Mouse (Mus musculus) stomach, embryonic 16.5 days (tissue): ENCODE results near the gene Pknox2. TPM values are rescaled to one million over a fixed set of nuclear protein-coding genes. Genes with fewer than 3 reads are reported as not detected.
A peak's percentile ranks its signal among the peaks of the same experiment; 100 is the strongest.

Source experiments
- ATAC-seq: fragments of 200-750 bp; cut with Nextera tagmentation; 2 replicates; pipeline ENCODE4 v1.8.0; 2017; ENCODE audit warnings: moderate number of reproducible peaks, moderate TSS enrichment; ENCODE audit not compliant: insufficient read depth, low FRiP score
- H3K27ac ChIP-seq: fragments of 300-500 bp; sonication (generic); 2 replicates; pipeline ENCODE4 v1.5.1; 2014; ENCODE audit warnings: low read length
- H3K27me3 ChIP-seq: fragments of 300-500 bp; sonication (generic); 2 replicates; pipeline ENCODE4 v1.6.1; 2014; ENCODE audit warnings: low read length, control low read depth, mixed read lengths; ENCODE audit not compliant: control insufficient read depth, insufficient read depth
- H3K36me3 ChIP-seq: fragments of 300-500 bp; sonication (generic); 2 replicates; pipeline ENCODE4 v1.6.1; 2014; ENCODE audit warnings: low read length; ENCODE audit not compliant: control insufficient read depth, insufficient read depth
- H3K4me1 ChIP-seq: fragments of 300-500 bp; sonication (generic); 2 replicates; pipeline ENCODE4 v1.6.1; 2014; ENCODE audit warnings: low read length, control low read depth, mixed read lengths; ENCODE audit not compliant: control insufficient read depth, insufficient read depth
- H3K4me2 ChIP-seq: fragments of 300-500 bp; sonication (generic); 2 replicates; pipeline ENCODE4 v1.6.1; 2014; ENCODE audit warnings: low read depth, low read length, mixed read lengths
- H3K4me3 ChIP-seq: fragments of 300-500 bp; sonication (generic); replicated peaks from 2 replicates; pipeline ENCODE4 v1.5.1; 2014; ENCODE audit warnings: mild to moderate bottlenecking, low read length
- H3K9ac ChIP-seq: fragments of 300-500 bp; sonication (generic); 2 replicates; pipeline ENCODE4 v1.6.1; 2014; ENCODE audit warnings: low read length
- H3K9me3 ChIP-seq: fragments of 300-500 bp; sonication (generic); replicated peaks from 2 replicates; pipeline ENCODE4 v1.6.1; 2016; ENCODE audit warnings: low read length, control low read depth; ENCODE audit not compliant: control insufficient read depth
- WGBS: fragments of 180-500 bp; shearing (Covaris S2); extraction: QIAGEN DNeasy Blood & Tissue Kit; methylation state at CpG from one replicate; pipeline ENCODE4 v1.1.7; 2014; 5-methylcytosine and 5-hydroxymethylcytosine counted together
- polyA plus RNA-seq: library from polyadenylated mRNA; unstranded; fragments of >200 nt; fragmentation: Nextera tagmentation; extraction: Ambion mirVana; gene quantifications from 2 replicates; pipeline ENCODE4 v1.2.1, GENCODE M21; 2015

The Pknox2 gene
- polyA plus RNA-seq, 1 experiment from 2014 or later = 10.2 TPM

DNA sequence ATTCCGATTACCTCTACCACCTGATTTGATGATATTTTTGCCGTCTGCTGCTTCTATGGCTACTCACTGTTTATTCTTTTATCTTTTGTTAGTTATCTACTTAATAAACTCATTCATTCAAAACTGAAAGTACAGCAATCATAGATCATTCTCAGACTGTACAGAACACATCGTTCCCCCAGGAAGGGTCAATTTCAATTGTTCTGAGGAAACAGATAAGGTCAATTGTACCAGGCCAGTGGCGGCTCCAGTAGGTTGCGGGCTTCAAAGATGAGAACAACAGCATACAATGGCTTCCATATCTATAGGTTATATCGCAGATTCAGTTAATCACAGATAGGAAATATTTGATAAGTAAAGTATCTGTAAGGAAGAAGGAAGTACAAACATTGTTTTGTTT, 66.9 kb downstream of the Pknox2 start:
- H3K27me3 ChIP-seq = no peaks in the 10 kb centered on the region
- no peak overlapping the region for H3K27ac ChIP-seq
- no peak overlapping the region for H3K9ac ChIP-seq
- no peak overlapping the region for H3K4me3 ChIP-seq
- H3K4me2 ChIP-seq = no peak overlapping the region
- no peaks in the 10 kb centered on the region for H3K36me3 ChIP-seq
- 79% methylated on average over 6 of the region's 6 CpGs for whole genome bisulfite sequencing
- peaks cover 6% of the 10 kb centered on the region for H3K4me1 ChIP-seq
- no peak for ATAC-seq
- H3K9me3 ChIP-seq = no peaks in the 10 kb centered on the region

DNA sequence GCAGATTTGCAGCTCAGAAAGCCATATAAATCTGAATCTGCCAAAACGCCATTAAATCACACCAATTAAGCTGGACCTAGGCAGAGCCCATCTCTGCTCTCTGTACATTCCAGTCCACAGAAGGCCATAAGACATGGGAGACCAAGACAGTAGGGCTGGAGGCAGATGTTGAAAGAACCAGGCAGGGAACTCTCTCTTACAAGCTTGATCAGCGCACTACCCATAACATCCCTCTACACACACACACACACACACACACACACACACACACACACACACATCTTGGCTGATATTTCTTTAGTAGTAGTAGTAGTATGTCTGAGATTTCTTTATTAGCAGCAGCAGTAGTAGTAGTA, 70.2 kb downstream of the Pknox2 start:
- Histone ChIP-seq H3K27ac (peak overlapping the region; percentile 37; the same call in 1 of the 2 replicates), H3K9ac (no peak overlapping the region; the same call in 1 of the 2 replicates), H3K4me3 (no peak overlapping the region), H3K4me1 (peaks cover 6% of the 10 kb centered on the region), H3K36me3 (no peaks in the 10 kb centered on the region), H3K4me2 (0 out of 2 replicates have a peak overlapping the region, but pooled peaks have one; percentile 17), H3K9me3 (no peaks in the 10 kb centered on the region), H3K27me3 (no peaks in the 10 kb centered on the region)
- no peak for ATAC-seq
- WGBS = 70% methylated on average over 2 of the region's 2 CpGs

GRCm38 (mm10) chr9:37076386-37077062, 70.7 kb downstream of the Pknox2 start:
- Histone ChIP-seq H3K9me3 (no peaks in the 10 kb centered on the region), H3K9ac (no peak overlapping the region; the same call in 1 of the 2 replicates)
- WGBS = 26% methylated on average over 15 of the region's 15 CpGs

GRCm38 (mm10) chr9:37075903-37076302, 71.3 kb downstream of the Pknox2 start:
- H3K27ac ChIP-seq = no peak overlapping the region
- 56% methylated on average over 4 of the region's 4 CpGs for WGBS
- no peak overlapping the region for H3K9ac ChIP-seq
- H3K4me3 ChIP-seq = no peak overlapping the region
- H3K4me1 ChIP-seq = peaks cover 6% of the 10 kb centered on the region
- H3K36me3 ChIP-seq = no peaks in the 10 kb centered on the region
- H3K4me2 ChIP-seq = no peak overlapping the region
- no peaks in the 10 kb centered on the region for H3K9me3 ChIP-seq
- ATAC-seq = no peak
- no peaks in the 10 kb centered on the region for H3K27me3 ChIP-seq

More at GRCm38 (mm10) chr9:37076386-37077062, 70.7 kb downstream of the Pknox2 start:
- Histone ChIP-seq H3K4me3 (no peak overlapping the region), H3K4me2 (peak overlapping the region; percentile 17; the same call in 1 of the 2 replicates), H3K27ac (peak overlapping the region; percentile 37; the same call in 1 of the 2 replicates), H3K27me3 (no peaks in the 10 kb centered on the region), H3K36me3 (no peaks in the 10 kb centered on the region), H3K4me1 (peaks cover 6% of the 10 kb centered on the region)
- ATAC-seq = no peak

DNA sequence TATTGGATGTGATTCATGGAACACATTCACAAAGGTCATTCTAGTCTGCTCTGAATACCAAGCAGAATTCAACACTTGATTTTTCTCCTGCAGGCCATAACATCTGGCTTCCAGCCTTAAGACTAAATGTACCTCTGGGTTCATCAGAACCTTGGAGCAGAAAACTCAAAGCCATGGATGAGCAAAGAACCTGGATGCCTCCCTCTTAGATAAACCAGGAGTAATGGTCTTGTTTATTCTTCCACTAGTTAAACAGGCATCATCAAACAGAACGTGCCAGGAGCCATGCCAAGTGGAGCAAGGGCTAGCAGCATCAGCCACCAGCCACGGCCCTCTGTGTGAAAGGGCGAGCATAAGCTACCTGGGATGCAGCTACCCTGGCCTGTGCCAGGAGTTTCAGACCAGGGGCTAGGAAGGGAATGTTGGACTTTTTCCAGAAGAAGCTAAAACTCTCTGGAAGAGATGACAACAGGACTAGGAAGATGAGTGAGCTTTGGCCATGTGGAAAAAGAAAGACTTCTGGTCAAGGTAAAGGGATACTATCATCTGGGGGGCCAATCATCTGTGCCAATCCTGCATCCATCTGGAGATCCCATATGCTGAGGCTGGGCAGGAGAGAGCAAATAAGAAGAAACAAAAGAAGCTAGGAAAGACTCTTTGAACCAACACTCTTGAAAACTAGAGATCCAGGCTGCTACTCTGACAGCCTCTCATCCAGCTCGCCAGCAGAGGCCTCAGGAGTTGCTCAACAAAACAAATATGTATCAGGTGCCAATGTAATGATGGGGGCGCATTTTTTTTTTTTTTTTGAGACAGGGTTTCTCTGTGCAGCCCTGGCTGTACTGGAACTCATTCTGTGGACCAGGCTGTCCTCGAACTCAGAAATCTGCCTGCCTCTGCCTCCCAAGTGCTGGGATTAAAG, 77.6 kb downstream of the Pknox2 start:
- WGBS = 72% methylated on average over 6 of the region's 6 CpGs
- Histone ChIP-seq H3K4me2 (no peak overlapping the region), H3K27ac (no peak overlapping the region), H3K36me3 (no peaks in the 10 kb centered on the region), H3K4me3 (no peak overlapping the region), H3K4me1 (0 out of 2 replicates have a peak, but pooled peaks cover 3% of the 10 kb centered on the region), H3K27me3 (no peaks in the 10 kb centered on the region), H3K9me3 (no peaks in the 10 kb centered on the region), H3K9ac (no peak overlapping the region)
- peak; percentile 21; the same call in 1 of the 2 replicates for ATAC-seq

DNA sequence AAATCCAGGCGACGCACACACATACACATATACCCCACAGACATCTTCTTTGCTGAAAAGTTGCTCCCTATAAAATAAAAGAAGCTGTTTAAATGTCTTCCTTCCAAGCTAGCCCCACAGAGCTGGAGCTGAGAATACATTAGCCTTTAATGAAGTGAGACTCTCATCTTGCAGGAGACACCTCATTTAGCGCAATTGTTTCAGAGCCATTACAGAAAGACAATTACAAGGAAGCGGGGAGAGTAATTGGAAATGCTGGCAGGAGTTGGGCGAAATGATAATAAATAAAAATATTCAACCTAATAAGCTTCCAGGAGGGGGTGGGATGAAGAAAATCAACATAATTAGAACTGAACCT, 79.8 kb downstream of the Pknox2 start:
- Histone ChIP-seq H3K4me1 (0 out of 2 replicates have a peak, but pooled peaks cover 3% of the 10 kb centered on the region), H3K27me3 (no peaks in the 10 kb centered on the region), H3K27ac (no peak overlapping the region), H3K36me3 (no peaks in the 10 kb centered on the region), H3K4me3 (no peak overlapping the region), H3K9me3 (no peaks in the 10 kb centered on the region), H3K9ac (no peak overlapping the region), H3K4me2 (no peak overlapping the region)
- WGBS = 88% methylated on average over 5 of the region's 5 CpGs
- ATAC-seq = no peak

GRCm38 (mm10) chr9:37066732-37067472, 80.3 kb downstream of the Pknox2 start:
- H3K4me2 ChIP-seq = no peak overlapping the region
- H3K4me3 ChIP-seq = no peak overlapping the region
- peaks cover 5% of the 10 kb centered on the region for H3K4me1 ChIP-seq
- H3K27ac ChIP-seq = no peak overlapping the region
- no peaks in the 10 kb centered on the region for H3K36me3 ChIP-seq
- H3K9me3 ChIP-seq = no peaks in the 10 kb centered on the region
- H3K9ac ChIP-seq = no peak overlapping the region
- WGBS = 78% methylated on average over 8 of the region's 8 CpGs
- ATAC-seq = no peak
- no peaks in the 10 kb centered on the region for H3K27me3 ChIP-seq

GRCm38 (mm10) chr9:37061627-37062026, 85.6 kb downstream of the Pknox2 start:
- H3K4me2 ChIP-seq = no peak overlapping the region
- H3K27ac ChIP-seq = no peak overlapping the region
- ATAC-seq = no peak
- H3K4me1 ChIP-seq = peaks cover 11% of the 10 kb centered on the region
- H3K9ac ChIP-seq = no peak overlapping the region
- WGBS = 54% methylated on average over 2 of the region's 2 CpGs
- no peaks in the 10 kb centered on the region for H3K27me3 ChIP-seq
- no peaks in the 10 kb centered on the region for H3K9me3 ChIP-seq
- H3K36me3 ChIP-seq = no peaks in the 10 kb centered on the region
- no peak overlapping the region for H3K4me3 ChIP-seq
